Mouse (Mus musculus): Measurements from ENCODE around the gene Ift140.
A peak's percentile ranks its signal among the peaks of the same experiment; 100 is the strongest.

Gene Ift140

DNA sequence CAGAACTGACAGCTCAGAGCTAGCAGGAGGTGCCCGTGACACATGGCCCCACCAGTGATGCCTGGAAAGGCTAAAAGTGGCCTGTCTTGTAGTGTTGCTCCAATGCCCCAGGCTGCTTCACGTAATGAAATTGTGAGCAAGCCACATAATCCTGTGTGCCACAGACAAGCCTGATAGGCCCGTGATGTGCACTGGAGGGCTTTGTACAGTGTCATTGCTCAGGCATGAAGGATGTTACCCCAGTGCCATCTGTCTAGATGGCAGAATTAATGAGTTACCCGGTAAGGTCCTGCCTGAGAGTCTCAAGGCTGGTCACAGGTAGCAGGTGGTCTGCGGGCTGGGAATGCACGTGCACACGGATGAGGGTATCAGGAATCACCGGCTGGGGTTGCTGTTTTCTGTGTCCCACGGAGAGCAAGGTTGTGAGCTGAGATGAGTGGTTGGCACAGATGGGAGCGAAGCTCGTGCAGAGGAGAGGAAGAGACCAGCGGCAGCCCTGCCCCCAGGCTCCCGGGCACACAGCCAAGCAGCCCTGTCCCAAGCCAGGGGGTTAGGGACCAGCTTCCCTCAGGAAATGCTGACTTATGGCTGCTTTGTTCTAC lies 62.0 kb downstream of the Ift140 start:
- DNase-seq (ENCODE audit: low spot score in 2 of 2): peak in 1 of 2 experiments; percentile 34

DNA sequence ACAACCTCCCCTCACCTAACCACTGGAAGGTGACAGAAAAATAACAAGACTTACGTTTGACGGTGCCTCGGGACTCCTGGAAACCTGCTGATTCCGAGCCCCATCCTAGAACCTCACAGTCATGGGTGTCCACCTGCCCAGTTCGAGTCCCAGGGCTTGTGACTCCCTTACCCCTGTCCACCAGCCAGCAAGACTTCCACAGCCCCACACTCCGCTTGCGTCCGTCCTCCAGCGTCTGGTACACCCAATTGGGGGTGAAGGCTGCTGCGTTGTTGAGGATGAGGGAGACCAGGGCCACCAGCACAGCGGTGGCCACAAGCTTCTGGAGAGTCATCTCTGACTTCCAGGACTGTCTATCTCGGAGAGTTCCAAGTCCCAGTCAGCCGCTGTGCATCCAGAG lies 64.3 kb downstream of the Ift140 start:
- DNase-seq (ENCODE audit: low spot score in 2 of 2): no peak

DNA sequence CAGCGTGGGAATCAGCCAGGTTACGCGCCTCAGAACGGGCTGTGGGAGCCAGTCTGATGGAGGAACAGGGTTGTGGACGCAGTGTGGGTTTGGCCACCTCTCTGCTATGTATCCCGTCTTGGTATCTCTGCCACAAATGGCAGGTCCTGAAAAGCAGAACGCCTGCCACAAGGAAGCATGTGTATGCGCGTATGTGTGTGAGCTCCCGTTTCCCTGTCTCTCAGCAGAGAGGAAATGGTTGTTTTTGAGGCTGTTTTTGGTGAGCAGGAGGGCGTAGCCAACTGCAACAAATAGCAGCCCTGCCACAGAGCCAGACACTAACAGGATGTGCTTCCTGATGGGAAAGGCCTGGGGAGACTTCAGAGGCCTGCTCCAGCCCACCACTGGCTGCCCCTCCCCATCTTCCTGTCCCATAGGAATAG lies 65.1 kb downstream of the Ift140 start:
- DNase-seq (ENCODE audit: low spot score in 2 of 2): peak in 1 of 2 experiments; percentile 24

DNA sequence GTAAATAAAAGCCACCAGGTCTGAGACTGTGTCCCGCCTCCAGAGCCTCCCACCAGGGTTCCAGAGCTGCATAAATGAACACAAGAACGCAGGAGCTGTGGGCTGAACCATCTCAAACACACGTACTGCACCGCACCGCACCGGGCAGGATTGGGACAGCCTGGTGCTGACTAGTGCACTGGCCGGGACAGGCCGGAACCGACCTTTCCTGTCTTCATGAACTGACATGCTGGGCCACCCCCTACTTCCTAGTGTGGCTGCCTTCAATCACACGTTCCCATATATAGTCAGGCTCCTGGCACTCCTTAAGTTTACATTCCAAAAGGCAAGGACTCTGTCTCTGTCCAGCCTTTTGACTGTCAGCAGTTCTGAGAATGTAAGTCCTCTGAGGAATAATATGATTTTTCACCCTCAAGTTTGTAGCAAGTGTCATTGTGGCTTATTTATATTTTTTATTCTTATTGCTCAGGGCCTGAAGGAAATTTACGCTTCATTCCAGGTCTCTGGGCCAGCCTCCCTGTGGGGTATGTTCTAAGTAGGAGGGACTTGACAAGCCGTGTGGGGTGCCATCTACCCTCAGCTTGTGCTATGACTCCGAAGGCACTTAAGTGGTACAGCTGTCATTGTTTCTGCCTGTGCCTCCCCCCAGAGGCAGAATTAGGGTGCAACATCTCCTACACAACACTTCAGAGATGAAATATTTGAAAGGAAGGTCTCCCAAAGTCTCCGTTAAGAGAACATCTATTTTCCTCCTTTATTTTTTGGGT lies 66.4 kb downstream of the Ift140 start:
- peak; percentile 24 to 54 for DNase-seq (ENCODE audit: low spot score in 2 of 2)

DNA sequence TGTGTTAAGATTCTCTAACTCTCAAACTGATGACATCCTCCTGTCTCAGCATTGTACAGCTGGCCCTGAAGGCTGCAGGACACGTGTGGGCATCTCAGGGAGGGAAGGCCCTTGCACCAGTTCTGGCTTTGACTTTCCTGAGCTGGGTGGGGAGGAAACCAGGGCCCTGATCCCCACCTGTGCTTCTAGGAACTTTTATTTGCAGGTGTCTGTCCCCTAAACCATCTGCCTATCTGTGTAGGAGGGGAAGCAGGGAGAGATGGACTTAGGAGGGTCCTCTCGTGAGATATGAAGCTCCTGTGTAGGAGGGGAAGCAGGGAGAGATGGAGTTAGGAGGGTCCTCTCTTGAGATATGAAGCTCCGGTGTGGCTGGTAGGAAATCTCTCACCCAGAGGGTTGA lies 67.0 kb downstream of the Ift140 start:
- DNase-seq (ENCODE audit: low spot score in 2 of 2): no peak

DNA sequence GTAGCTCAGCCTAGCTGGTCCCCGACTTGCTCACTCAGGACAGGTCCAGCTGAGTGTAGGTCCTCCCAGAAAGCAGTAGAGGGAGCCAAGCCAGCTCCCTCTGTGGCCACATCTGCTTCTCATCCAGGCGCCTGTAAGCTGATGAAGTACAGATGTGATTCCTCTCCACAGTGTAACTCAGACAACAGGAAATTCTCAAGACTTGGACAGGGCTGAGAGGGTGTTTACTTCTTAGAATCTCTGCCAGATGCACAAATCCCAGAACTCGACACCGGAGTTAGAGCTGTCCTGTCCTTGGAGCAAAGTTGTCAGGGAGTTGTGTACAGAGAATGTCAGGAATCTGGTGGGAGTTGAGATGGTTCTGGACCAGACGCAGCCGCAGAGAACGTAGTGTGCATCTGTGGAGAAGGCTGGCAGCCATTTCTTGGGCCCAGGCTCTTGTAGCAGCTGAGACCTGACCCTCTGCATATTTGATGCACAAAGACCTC lies 67.6 kb downstream of the Ift140 start, which contains the start of gene Tmem204:
Tmem204 (minus strand) TSS at position 148 of the 488 bp plus-strand sequence.
- DNase-seq (ENCODE audit: low spot score in 2 of 2): peak; percentile 21 to 66

DNA sequence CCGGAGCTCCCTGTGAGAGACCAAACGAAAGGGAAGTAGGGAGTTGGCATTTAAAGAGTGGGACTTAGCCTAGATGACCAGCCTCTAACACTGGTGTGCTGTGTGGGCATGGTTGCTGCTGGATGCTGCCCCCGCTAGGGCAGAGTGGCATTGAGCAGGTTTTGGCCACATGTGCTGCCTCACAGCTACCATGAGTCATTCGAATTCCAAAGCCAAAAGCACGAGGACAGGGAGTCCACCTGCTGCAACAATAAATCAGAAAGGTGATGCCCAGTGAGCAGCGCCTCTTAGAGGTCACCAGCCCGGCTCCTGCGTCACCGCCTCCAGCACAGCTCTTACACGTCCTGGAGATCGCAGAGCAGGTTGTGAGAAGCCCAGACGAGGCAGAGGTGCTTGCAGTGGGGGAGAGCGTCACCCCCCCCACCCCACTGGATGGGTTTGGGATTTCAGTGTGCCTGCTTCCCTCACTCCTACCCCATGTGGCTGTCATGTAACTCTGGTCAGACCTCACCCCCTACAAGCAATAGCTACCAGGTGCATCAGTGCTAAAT lies 69.0 kb downstream of the Ift140 start:
- DNase-seq (ENCODE audit: low spot score in 2 of 2): no peak

DNA sequence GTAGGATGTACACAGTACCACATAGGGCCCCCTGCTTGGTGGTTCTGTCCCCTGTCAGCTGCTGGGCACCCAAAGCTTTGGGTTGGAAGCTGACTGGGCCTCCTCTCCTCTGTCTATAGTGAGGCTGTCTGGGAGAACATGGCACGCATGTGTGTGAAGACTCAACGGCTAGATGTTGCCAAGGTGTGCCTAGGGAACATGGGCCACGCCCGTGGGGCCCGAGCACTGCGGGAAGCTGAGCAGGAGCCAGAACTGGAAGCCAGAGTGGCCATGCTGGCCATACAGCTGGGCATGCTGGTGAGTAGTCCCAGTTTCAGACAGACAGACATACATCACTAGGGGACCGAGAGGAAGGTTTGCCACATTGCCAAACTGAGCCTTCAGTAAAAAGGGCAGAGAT lies 70.8 kb downstream of the Ift140 start:
- DNase-seq (ENCODE audit: low spot score in 2 of 2): no peak

DNA sequence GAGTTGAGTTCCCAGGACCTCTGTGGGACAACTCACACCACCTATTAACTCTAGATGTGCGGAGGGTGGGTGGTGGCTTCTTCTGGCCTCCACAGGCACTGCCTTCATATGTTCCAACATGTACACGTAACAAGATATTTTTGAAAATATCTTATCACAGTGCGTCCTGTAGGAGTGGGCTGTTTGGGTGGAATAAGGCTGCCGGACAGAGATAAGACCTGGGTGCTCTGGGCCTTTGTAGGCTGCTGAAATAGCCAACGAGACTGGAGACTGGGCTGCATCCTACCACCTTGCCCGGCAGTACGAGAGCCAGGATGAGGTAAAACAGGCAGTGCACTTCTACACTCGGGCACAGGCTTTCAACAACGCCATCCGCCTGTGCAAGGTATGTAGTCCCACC lies 73.3 kb downstream of the Ift140 start:
- DNase-seq (ENCODE audit: low spot score in 2 of 2): no peak

DNA sequence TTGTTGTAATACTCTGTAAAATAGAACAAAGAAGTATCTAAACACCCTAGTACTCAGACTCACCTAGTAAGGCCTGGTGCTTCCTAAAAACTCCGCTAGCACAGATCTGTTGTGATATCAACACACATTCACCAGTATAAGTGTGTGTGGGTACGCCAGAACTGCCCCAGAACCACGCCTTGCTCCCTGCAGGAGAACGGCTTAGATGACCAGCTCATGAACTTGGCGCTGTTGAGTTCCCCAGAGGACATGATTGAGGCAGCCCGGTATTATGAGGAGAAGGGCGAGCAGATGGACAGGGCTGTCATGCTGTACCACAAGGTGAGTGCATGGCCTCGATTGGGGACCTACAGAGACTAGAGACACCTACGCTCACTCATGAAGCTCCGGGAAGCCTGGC lies 74.6 kb downstream of the Ift140 start:
- DNase-seq (ENCODE audit: low spot score in 2 of 2): no peak

DNA sequence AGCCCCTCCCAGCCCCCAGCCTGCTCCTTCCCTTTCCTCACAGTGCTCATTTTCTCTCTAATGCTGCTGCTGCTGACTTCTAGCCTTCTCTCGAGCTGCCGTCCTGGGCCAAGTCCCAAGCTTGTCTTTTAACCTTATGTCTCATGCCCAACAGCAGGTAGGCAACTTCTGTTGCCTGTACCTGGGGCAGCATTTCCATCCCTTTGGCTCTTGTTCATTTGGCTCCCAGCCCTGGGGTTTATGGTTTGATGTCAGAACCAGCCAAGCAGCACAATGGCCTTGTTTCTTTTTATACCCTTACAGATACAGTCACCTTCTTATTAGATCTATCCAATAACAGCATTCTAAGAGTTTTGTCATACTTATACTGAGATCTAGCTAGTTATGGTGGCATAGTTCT lies 80.3 kb downstream of the Ift140 start:
- DNase-seq (ENCODE audit: low spot score in 2 of 2): no peak

DNA sequence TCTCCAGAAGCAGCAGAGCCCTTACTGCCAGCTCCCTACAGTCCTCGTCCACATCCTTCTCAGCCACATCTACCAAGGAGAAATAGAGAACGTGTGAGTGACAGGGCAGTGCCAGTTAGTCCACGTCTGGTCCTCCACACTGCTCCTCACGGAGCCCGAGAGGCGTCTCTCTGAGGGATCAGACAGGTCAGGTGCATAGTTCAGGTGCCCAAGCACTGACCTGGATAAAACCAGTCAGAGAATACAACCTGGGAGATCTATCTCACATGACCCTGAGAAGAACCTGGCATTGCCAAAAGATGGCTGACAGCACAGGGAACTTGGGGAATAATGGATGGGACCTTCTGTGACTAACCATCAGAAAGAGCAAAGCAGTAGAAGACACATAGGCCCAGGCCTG lies 84.2 kb downstream of the Ift140 start:
- DNase-seq (ENCODE audit: low spot score in 2 of 2): no peak

DNA sequence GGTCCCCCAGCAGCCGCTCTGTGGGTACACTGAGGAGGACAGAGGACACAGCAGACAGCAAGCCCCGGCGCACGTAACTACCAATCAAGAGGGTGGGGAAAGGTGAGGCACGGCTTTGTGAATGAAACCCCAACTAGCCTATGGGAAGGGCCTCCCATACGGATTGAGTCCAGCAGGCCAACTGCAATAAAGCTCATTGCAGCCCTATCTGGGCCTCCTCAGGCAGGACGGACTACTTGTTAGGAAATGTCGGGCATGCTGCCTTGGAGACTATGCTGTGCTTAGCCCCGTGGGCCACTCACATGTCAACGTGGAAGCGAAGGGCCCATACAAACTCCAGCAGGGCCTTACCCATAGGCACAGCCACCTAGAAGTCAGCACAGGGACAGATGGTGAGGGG lies 85.5 kb downstream of the Ift140 start:
- no peak for DNase-seq (ENCODE audit: low spot score in 2 of 2)

DNA sequence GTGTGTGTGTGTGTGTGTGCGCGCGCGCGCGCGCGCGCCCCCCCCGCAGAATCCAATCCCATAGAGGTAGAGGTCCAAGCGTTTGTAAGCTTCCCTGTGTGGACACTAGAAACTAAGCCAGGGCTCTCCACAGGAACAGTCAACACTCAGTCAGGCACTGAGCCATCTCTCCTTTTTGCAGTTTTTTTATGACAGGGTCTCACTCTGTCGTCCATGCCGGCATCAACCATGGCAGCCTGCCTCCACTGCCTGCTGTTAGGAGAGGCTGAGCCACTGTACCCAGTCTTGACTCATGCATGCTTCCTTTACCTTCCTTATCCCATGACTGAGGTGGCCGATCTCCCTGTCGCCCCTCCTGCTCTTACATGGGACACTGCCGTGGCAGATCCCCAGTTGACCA lies 91.9 kb downstream of the Ift140 start:
- no peak for DNase-seq (ENCODE audit: low spot score in 2 of 2)

DNA sequence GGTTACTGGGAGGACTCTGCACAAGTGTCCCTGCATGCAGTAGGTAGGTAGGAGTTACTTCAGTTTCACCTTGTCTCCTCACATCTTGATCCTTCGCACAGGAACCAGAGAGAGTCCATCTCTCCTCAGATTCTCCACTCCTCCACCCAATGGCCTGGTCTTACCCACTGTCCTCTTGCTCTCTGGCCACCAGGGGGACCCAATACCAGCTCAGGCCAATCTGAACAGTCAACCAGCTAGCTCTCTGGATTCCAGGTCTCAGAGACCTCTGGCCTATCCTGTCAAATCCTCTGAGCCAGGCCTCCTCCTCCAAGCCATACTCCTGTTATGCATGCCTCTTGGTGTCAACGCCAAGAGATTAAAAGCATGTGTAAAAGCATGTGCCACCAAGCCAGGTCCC lies 93.7 kb downstream of the Ift140 start:
- DNase-seq (ENCODE audit: low spot score in 2 of 2): no peak

DNA sequence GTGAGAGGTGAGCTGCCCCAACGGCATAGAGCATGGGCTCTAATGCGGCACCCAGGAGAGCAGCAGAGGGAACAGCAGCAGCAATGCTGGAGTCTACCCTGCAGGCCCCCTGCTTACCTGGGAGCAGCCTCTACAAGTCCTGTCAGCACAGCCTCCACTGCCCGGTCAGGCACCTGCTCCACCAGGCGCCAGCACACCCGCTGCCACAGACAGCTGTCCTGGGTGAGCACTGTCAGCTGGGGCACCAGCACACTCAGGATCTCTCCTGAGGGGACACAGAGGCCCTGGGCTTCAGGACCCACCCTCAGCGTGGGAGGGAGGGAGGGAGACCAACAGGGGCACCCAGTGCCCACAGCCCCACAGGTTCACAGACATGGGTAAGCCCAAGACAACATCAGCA lies 94.7 kb downstream of the Ift140 start:
- no peak for DNase-seq (ENCODE audit: low spot score in 2 of 2)

DNA sequence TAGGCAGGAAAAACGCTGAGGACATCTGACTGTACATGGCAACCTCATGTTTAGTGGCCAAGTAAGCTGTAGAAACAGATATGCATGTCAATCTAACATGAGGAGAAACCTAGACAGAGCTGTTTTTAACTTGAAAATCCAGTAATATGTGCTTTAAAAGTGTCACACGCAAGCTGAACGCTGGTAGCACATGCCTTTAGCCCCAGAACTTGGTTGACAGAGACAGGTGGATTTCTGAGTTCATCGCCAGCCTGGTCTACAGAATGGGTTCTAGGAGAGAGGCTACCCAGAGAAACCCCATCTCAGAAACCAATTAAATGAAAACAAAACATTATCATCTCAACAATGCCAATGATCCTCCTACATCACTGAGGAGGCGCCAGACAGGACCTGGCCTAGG lies 95.3 kb downstream of the Ift140 start:
- no peak for DNase-seq (ENCODE audit: low spot score in 2 of 2)

DNA sequence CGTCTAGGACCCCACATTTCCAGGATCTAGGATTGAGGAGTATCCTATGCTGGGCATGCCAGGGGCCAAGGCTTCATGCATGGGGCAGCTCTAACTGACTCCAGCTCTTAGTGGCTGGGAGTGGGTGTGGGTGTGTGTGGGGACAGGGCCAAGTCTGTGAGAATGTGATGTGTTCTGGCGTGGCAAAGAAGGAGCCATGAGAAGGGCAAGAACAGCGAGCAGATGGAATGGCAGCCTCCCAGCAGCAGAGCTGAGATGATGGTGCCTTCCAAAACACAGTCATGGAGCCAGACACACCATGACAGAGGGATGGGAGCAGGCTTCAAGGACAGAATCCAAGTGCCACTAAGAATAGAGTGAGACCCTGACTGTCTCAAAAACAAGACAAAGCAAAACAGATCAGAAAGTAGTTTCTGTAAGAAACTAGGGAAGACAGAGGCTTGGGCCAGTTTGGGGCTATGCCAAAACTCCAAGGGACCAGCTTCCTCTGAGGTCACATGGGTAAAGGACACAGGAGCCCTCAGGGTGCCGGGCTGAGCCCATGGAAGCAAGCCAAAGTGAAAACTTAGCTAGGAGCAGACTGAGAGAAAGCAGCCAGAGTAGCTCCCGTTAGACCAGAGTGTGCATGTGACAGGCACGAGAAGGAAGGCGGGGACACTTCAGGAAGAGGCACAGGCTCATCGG lies 96.0 kb downstream of the Ift140 start:
- DNase-seq (ENCODE audit: low spot score in 2 of 2): no peak

DNA sequence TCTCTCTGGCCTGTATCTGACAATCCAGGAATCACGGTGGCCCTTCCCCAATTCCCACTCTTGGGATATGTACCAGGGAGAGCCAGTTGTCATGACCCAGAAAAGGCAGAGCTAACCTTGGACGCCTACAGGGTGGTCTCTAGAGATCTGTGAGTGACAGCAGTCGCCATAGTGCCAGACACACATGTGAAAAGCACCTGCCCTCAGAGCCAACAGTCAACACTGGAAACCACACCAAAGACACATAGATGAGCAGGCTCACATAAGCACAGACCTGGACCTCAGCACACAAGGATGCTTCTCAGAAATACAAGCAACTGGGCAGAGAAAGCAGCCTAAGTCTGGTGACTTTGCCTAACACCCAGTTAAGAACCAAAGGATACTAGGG lies 96.5 kb downstream of the Ift140 start:
- no peak for DNase-seq (ENCODE audit: low spot score in 2 of 2)

DNA sequence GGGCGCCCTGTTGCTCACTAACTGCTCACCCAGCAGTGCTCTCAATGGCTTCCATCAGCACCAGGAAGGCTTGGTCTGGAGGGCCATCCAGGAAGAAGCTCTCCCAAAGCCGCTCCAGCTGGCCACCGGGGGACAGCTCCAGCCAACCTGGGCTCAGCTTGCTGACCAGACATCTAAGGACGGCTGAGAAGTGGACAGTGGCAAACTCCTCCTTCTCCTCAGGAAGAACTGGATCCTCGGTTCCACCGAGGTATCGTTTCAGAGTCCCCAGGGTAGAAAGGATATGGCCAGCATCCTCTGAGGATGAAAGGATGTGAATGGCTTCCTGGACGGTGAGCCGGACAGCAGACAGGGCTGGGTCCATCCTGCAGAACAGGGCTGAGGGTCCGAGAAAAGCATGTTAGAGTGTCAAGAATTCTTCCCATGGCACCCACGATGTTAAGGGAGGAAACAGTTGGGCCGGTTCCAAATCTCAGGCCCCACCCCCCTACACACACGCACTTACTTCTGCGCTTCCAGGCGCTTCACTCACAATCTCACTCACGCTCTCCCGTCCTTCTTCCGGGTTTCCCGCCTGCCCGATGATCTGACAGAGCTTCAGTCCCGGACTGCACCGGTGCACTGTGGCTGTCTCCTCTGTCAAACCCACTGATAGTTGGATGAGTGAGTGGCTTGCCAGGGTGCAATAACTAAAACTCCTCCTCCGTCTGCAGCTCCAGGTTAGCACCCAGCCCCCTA lies 99.2 kb downstream of the Ift140 start:
- DNase-seq (ENCODE audit: low spot score in 2 of 2): no peak

DNA sequence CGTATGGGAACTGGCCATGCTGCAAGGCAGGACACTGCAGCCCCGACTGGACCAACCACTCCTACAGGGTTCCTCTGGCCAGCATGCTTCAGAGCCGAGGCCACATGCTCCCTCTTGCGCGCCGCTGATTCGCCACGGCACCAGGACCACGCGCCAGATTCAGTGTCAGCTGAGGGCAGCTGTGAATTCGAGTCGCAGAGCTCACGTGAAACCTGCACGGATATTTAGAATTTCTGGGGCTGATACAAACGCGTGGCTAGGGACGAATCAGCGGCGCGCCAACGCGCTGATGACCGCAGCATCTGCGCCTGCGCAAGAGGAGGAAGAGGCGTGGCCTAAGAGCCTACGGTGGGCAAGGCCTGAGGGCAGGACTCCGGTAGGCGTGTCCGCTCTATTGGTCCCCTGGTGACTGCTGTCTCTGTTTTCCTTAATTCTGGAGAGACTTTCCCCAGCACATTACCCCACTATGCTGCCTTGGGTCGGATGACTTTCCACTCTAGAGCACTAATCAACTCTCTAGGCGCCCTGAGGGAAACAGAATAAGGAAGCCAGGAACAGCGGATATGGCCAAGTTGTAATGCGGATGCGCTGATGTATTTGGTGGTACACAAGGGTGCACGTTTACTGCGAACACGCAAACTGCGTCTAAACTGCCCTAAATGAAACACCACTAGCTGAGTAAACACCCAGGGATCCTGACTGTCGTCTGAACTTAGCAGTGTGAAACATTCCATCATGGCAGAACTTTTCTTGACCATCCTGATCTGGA lies 100.0 kb downstream of the Ift140 start, which contains the start of gene Telo2:
Telo2 (minus strand) TSS at position 304 of the 769 bp plus-strand sequence.
- DNase-seq (ENCODE audit: low spot score in 2 of 2): peak; percentile 88 to 93

All from urinary bladder, adult 18-20 months (tissue).